Mouse (Mus musculus): Measurements from ENCODE around the gene Lif. TPM values are rescaled to one million over a fixed set of nuclear protein-coding genes. Genes with fewer than 3 reads are reported as not detected.

The Lif gene
- polyA plus RNA-seq, 1 experiment from 2014 or later: 0.36 TPM

DNA sequence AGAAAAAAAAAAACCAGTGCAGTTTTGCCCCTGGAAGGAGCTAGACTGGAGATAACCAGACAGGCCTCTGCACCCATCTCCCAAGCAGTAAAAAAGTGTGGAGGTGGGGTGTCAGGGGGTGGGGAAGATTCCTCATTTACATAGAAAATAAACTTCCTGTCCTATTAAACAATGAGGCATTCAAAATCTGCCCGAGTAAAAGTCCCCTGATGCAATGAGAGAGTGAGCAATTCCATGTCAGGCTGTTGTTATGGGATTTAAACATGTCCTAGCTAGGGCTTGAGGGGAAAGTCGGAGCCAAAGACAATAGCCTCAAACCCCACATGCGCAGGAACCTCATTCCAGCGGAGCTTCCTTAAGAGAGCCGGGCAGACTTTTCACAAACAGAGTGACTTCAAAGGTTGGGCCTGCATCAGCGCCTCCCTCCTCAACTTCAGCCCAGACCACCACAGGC lies 50.7 kb downstream of the Lif start:
- Histone ChIP-seq H3K4me3 (peak overlapping the region; percentile 48), H3K27me3 (replicated peaks; ENCODE audit: low read depth, poor library complexity, severe bottlenecking) (peaks cover 51% of the 10 kb centered on the region), H3K36me3 (replicated peaks) (no peaks in the 10 kb centered on the region), H3K9me3 (no peaks in the 10 kb centered on the region), H3K27ac (replicated peaks) (peak overlapping the region; percentile 87), H3K4me1 (peaks cover 54% of the 10 kb centered on the region)
- WGBS: 10% methylated on average over 6 of the region's 6 CpGs
- DNase-seq (ENCODE audit: low spot score): no peak

DNA sequence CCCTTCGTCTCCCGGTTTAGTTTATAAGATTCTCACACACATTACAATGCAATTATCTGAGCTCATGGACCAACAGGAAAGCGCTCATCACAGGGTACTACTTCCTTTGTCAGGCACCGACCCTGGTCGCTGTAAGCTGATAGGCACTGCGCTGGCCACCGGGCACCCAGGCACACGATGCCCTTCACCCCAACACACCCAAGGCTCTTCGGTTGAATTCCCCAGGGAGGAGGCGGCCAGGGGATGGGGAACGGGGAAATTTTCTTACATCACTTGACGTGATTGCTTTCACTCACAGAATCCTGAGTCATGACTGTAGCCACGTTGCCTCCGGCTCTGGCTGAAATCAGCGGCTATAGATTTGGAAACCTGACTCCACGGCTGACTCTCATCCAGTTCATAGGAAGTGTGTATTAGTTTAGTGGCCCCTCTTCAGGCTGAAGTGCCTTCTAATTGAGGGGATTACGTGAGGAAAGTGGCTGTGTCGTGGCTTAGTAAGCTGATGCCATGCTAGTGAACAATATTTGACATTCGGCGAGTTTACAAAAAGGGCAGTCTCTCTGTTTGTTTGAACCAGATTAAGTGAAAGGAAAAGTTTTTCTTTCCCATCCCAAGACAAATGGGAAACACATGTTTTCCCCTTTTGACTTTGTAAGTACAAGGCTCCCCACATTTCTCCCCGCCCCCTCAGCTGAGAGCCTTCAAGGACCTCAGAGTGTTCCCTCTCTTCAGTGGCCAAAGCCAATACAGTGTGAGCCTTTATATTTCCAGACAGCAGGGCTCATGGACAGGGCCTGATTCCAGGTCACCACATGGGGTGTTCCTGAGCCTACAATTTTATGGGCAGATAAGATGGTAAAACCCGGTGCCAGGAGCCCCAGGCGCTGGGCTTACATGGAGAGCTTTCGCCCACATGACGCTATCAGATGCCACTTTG lies 51.4 kb downstream of the Lif start:
- Histone ChIP-seq H3K9me3 (no peaks in the 10 kb centered on the region), H3K4me1 (peaks cover 53% of the 10 kb centered on the region), H3K36me3 (replicated peaks) (no peaks in the 10 kb centered on the region), H3K27me3 (replicated peaks; ENCODE audit: low read depth, poor library complexity, severe bottlenecking) (peaks cover 48% of the 10 kb centered on the region), H3K4me3 (peak overlapping the region; percentile 48), H3K27ac (replicated peaks) (peak overlapping the region; percentile 87)
- peak; percentile 84 for DNase-seq (ENCODE audit: low spot score)
- 23% methylated on average over 25 of the region's 25 CpGs for WGBS

DNA sequence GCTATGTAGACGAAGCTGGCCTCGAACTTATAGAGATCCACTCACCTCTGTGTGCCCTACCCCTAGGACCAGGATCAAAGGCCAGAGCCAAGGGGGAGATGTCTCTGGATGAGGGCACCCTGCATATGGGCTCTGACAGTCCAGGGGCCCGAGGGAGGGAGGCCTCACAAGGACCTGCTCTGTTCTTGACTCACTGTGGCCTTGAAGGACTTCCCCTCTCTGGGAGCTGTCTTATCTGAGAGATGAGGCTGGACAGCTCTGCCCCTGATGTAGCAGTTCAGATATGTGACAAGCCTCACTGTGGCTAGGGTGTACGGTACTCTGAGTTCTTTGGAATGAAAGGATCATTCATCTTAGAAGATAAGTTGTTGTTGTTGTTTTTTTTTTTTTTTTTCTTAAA lies 52.3 kb downstream of the Lif start:
- no peak for DNase-seq (ENCODE audit: low spot score)
- H3K27me3 ChIP-seq (replicated peaks; ENCODE audit: low read depth, poor library complexity, severe bottlenecking): peaks cover 49% of the 10 kb centered on the region
- H3K36me3 ChIP-seq (replicated peaks): no peaks in the 10 kb centered on the region
- peaks cover 55% of the 10 kb centered on the region for H3K4me1 ChIP-seq
- H3K9me3 ChIP-seq: no peaks in the 10 kb centered on the region
- peak overlapping the region; percentile 87 for H3K27ac ChIP-seq (replicated peaks)
- no peak overlapping the region for H3K4me3 ChIP-seq
- WGBS: 79% methylated on average over 4 of the region's 4 CpGs

DNA sequence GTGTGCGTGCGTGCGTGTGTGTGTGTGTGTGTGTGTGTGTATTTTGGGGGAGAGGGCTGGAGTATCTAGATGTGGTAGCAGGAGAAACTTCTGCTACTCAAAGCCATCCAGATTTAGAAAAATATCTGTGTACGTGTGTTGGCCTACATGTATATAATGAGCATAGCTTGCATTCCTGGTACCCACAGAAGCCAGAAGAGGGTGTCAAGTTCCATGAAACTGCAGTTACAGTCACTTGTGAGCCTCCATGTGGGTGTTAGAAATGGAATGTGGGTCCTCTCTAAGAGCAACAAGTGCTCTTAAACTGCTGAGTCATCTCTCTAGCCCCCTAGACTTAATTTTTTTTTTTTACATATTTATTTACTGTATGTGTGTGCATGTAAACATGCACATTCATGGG lies 53.0 kb downstream of the Lif start:
- Histone ChIP-seq H3K4me1 (peaks cover 53% of the 10 kb centered on the region), H3K36me3 (replicated peaks) (no peaks in the 10 kb centered on the region), H3K27ac (replicated peaks) (no peak overlapping the region), H3K27me3 (replicated peaks; ENCODE audit: low read depth, poor library complexity, severe bottlenecking) (peaks cover 56% of the 10 kb centered on the region), H3K4me3 (no peak overlapping the region), H3K9me3 (no peaks in the 10 kb centered on the region)
- no peak for DNase-seq (ENCODE audit: low spot score)
- WGBS: 82% methylated on average over 4 of the region's 4 CpGs

DNA sequence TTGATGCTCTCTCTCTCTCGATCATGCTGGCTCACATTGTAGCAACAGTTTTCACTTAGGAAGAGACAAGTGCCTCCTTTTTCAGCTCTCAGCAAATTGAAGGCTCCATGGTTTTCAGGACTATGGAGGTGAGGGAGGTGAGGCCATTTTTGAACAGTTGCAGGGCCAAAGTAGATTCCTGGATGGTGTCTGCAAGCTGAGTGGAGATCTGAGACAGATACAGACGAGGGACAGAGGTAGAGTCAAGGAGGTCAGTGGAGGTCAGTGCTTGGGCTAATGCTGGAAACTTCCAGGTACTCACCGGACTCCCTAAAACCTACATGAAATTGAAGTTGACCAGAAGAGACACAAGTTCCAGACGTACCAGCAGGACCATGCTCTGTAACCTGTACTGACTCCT lies 54.8 kb downstream of the Lif start:
- H3K27ac ChIP-seq (replicated peaks): no peak overlapping the region
- WGBS: 63% methylated on average over 4 of the region's 4 CpGs
- H3K4me1 ChIP-seq: peaks cover 41% of the 10 kb centered on the region
- peaks cover 55% of the 10 kb centered on the region for H3K27me3 ChIP-seq (replicated peaks; ENCODE audit: low read depth, poor library complexity, severe bottlenecking)
- H3K36me3 ChIP-seq (replicated peaks): no peaks in the 10 kb centered on the region
- no peak for DNase-seq (ENCODE audit: low spot score)
- H3K4me3 ChIP-seq: no peak overlapping the region
- H3K9me3 ChIP-seq: no peaks in the 10 kb centered on the region

DNA sequence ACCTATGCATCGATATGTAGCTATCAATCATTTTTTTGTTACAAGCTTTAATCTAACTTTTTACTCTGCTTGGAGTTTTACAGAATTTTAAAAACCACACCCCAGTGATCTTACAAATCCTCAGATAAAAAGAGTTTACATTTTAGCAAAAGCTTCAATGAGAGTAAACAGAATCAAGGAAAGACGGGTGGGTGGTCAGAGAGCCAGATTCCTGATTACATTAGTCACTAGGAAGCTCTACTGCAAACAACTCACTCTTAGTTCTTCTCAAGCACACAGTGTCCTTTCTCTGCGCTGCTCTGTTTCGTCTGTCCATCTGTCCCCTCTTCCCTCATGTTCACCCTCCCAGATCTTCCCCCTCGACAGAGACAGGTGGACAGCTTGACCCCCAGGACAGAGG lies 59.9 kb downstream of the Lif start:
- Histone ChIP-seq H3K9me3 (no peaks in the 10 kb centered on the region), H3K27ac (replicated peaks) (no peak overlapping the region), H3K27me3 (replicated peaks; ENCODE audit: low read depth, poor library complexity, severe bottlenecking) (peaks cover 51% of the 10 kb centered on the region), H3K36me3 (replicated peaks) (no peaks in the 10 kb centered on the region), H3K4me3 (no peak overlapping the region), H3K4me1 (peaks cover 22% of the 10 kb centered on the region)
- 69% methylated on average over 5 of the region's 5 CpGs for WGBS
- DNase-seq (ENCODE audit: low spot score): no peak

DNA sequence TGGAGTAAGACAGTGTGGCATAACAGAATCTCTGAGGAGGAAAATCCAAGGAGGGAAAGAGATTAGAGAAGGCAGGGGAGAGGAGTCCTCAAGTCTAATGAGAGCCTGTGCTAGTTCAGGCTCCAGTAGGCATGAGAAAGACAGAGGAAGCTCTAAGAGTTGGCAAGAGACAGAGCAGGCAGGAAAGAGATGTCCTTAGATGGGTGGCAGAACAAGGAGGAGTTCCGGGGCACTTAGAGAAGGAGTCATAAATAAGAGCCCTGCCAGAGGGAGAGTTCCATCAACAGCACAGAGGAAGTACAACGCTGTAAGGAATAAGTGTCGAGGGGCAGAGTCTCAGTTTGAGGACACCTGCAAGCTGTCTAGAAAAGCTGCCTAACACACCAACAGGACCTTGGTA lies 60.7 kb downstream of the Lif start:
- H3K4me1 ChIP-seq: peaks cover 19% of the 10 kb centered on the region
- no peak overlapping the region for H3K4me3 ChIP-seq
- H3K27me3 ChIP-seq (replicated peaks; ENCODE audit: low read depth, poor library complexity, severe bottlenecking): peaks cover 56% of the 10 kb centered on the region
- H3K36me3 ChIP-seq (replicated peaks): no peaks in the 10 kb centered on the region
- no peak overlapping the region for H3K27ac ChIP-seq (replicated peaks)
- DNase-seq (ENCODE audit: low spot score): no peak
- H3K9me3 ChIP-seq: no peaks in the 10 kb centered on the region
- 85% methylated on average over 3 of the region's 3 CpGs for WGBS

DNA sequence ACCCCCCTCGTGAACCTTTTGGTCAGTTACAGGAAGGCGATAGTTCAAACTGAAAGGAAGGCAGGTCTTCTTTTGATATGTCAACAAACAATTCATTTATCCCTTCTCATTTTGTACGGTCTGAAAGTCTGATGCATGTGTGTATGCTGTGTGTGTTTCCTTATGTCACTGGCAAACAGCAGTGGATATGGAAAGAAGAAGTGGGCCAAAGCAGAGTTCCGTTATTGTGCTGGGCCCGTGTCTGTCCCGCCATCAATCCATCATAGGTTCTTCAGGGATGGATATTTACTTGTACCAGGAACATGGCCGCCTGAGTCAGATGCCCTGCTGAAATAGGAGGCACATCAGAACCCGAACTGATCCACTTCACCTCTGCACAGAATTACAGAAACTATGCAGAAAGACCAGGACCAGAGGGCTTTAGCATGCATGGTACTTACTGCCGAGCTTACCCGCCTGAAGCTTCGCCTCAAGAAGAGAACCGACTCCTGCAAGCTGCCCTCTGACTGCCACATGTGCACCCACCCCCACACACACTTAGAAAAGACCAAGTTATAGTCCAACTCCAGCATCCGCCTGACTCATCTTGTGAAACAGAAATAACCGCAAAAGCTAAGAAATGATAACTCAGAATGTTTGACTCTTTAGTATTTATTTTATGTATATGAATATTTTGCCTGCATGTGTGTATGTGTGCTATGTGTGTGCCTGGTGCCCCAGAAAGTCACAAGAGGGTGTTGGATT lies 62.0 kb downstream of the Lif start:
- DNase-seq (ENCODE audit: low spot score): no peak
- no peaks in the 10 kb centered on the region for H3K36me3 ChIP-seq (replicated peaks)
- no peak overlapping the region for H3K27ac ChIP-seq (replicated peaks)
- peaks cover 54% of the 10 kb centered on the region for H3K27me3 ChIP-seq (replicated peaks; ENCODE audit: low read depth, poor library complexity, severe bottlenecking)
- H3K4me1 ChIP-seq: peaks cover 15% of the 10 kb centered on the region
- WGBS: 93% methylated on average over 14 of the region's 14 CpGs
- H3K4me3 ChIP-seq: no peak overlapping the region
- no peaks in the 10 kb centered on the region for H3K9me3 ChIP-seq

DNA sequence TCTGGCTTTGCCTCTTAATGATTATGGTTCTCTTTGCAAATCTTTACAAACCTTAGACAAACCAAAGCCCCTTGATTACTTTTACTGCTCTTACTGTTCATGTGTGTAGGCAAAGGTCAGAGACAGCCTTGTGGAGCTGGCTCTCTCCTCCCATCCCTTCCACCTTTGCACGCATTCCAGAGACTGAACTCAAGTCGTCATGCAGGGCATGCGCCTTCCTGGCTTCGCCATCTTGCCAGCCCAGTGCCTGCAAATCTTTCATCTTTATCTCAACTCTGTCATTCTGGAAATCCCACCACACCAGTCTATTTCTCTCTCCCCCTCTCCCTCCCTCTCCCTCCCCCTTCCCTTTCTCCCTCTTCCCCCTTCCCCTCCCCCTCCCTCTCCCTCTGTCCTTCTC lies 63.5 kb downstream of the Lif start:
- H3K4me3 ChIP-seq: no peak overlapping the region
- H3K9me3 ChIP-seq: no peaks in the 10 kb centered on the region
- no peak for DNase-seq (ENCODE audit: low spot score)
- no peak overlapping the region for H3K27ac ChIP-seq (replicated peaks)
- no peaks in the 10 kb centered on the region for H3K36me3 ChIP-seq (replicated peaks)
- H3K27me3 ChIP-seq (replicated peaks; ENCODE audit: low read depth, poor library complexity, severe bottlenecking): peaks cover 41% of the 10 kb centered on the region
- peaks cover 15% of the 10 kb centered on the region for H3K4me1 ChIP-seq
- WGBS: 66% methylated on average over 4 of the region's 4 CpGs

Other genes starting within 250 kb of the Lif start
- 0.29 TPM in 1 of 2 replicates, not detected in the other for gene Sec14l4, start 226.1 kb upstream of the Lif start, polyA plus RNA-seq (2016; fragmentation: Nextera tagmentation; extraction: Ambion mirVana)
- gene Sec14l3, start 192.7 kb upstream of the Lif start, polyA plus RNA-seq (2016; fragmentation: Nextera tagmentation; extraction: Ambion mirVana): not detected in 2 replicates
- 14.6 and 15.6 TPM in 2 replicates for gene Mtfp1, start 162.1 kb upstream of the Lif start, polyA plus RNA-seq (2016; fragmentation: Nextera tagmentation; extraction: Ambion mirVana)
- gene Sec14l2, start 134.1 kb upstream of the Lif start, polyA plus RNA-seq (2016; fragmentation: Nextera tagmentation; extraction: Ambion mirVana): 1.7 and 2.0 TPM in 2 replicates
- gene Rnf215, start 122.4 kb upstream of the Lif start, polyA plus RNA-seq (2016; fragmentation: Nextera tagmentation; extraction: Ambion mirVana): 21.2 and 22.8 TPM in 2 replicates
- 7.2 and 8.0 TPM in 2 replicates for gene Ccdc157, start 97.3 kb upstream of the Lif start, polyA plus RNA-seq (2016; fragmentation: Nextera tagmentation; extraction: Ambion mirVana)
- gene Sf3a1, start 97.2 kb upstream of the Lif start, polyA plus RNA-seq (2016; fragmentation: Nextera tagmentation; extraction: Ambion mirVana): 102 and 105 TPM in 2 replicates
- 27.4 and 31.0 TPM in 2 replicates for gene Tbc1d10a, start 70.8 kb upstream of the Lif start, polyA plus RNA-seq (2016; fragmentation: Nextera tagmentation; extraction: Ambion mirVana)
- 2.2 and 2.4 TPM in 2 replicates for gene Castor1, start 39.3 kb upstream of the Lif start, polyA plus RNA-seq (2016; fragmentation: Nextera tagmentation; extraction: Ambion mirVana)
- not detected in 2 replicates for gene Osm, start 21.1 kb upstream of the Lif start, polyA plus RNA-seq (2016; fragmentation: Nextera tagmentation; extraction: Ambion mirVana)
- gene Hormad2, start 183.5 kb downstream of the Lif start, polyA plus RNA-seq (2016; fragmentation: Nextera tagmentation; extraction: Ambion mirVana): 0.15 and 0.68 TPM in 2 replicates

All from embryonic facial prominence, embryonic 10.5 days (tissue).